Mouse (Mus musculus) liver, adult 2 months (tissue): ENCODE measurements at regions not wholly inside any gene's neighbourhood (a gene's known extent, or its start where the extent isn't known, plus 50 kb on each side); places are given as distances from the start of the nearest gene placed in this dataset.

Source experiments
- CTCF ChIP-seq: fragments of 200-500 bp; IDR thresholded peaks from 2 replicates; pipeline ENCODE4 v1.5.1; 2011; ENCODE audit warnings: low read depth, low read length, control low read depth
- POLR2A ChIP-seq: fragments of 200-500 bp; IDR thresholded peaks from 2 replicates; pipeline ENCODE4 v1.6.1; 2011; ENCODE audit warnings: low read length, control low read depth; ENCODE audit not compliant: insufficient read depth; ENCODE audit errors: extremely low read depth

DNA sequence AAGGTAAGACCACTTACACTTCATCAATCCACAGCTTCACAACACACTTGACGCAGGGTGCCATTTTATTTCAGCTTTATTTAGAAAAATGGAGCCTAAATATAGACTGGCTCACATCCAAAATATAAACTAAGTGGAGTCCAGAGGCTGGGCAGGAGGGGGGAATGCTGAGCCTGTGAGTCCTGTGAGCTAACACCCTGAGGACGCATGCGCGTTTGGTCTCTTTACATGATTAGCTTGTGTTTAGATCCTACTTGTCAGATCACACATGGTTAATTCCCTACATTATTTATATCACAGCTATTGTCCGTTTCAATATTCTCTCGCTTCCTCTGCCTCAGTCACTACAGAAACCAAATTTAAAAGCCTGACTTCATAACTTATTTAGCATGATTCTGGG is 99.1 kb upstream of the Hnrnpa3 start:
- TF ChIP-seq POLR2A = no peak
- no peak for TF ChIP-seq CTCF
